Mouse (Mus musculus): ENCODE measurements around the gene Cdk9.

Cdk9 gene

GRCm38 (mm10) chr2:32677683-32678082 is 35.2 kb downstream of the Cdk9 start:
- no peak for DNase-seq (ENCODE audit: low spot score)

- DNase-seq (ENCODE audit: low spot score) = no peak
Observed at GRCm38 (mm10) chr2:32676821-32677220, 36.1 kb downstream of the Cdk9 start.

- peak; percentile 46 for DNase-seq (ENCODE audit: low spot score)
Observed at GRCm38 (mm10) chr2:32673176-32673917, 39.5 kb downstream of the Cdk9 start.

GRCm38 (mm10) chr2:32671907-32672595 is 40.8 kb downstream of the Cdk9 start:
- no peak for DNase-seq (ENCODE audit: low spot score)

GRCm38 (mm10) chr2:32671147-32671546 is 41.7 kb downstream of the Cdk9 start:
- DNase-seq (ENCODE audit: low spot score) = no peak

GRCm38 (mm10) chr2:32669876-32670275 is 43.0 kb downstream of the Cdk9 start:
- no peak for DNase-seq (ENCODE audit: low spot score)

GRCm38 (mm10) chr2:32668176-32668575 is 44.7 kb downstream of the Cdk9 start:
- no peak for DNase-seq (ENCODE audit: low spot score)

- no peak for DNase-seq (ENCODE audit: low spot score)
Observed at GRCm38 (mm10) chr2:32667775-32668174, 45.1 kb downstream of the Cdk9 start.

- no peak for DNase-seq (ENCODE audit: low spot score)
Observed at GRCm38 (mm10) chr2:32665853-32666252, 47.0 kb downstream of the Cdk9 start.

GRCm38 (mm10) chr2:32665345-32665744 is 47.5 kb downstream of the Cdk9 start:
- no peak for DNase-seq (ENCODE audit: low spot score)

GRCm38 (mm10) chr2:32662291-32662690 is 50.6 kb downstream of the Cdk9 start:
- no peak for DNase-seq (ENCODE audit: low spot score)

- DNase-seq (ENCODE audit: low spot score) = peak; percentile 22
Observed at GRCm38 (mm10) chr2:32661509-32662107, 51.3 kb downstream of the Cdk9 start.

GRCm38 (mm10) chr2:32658873-32659272 is 54.0 kb downstream of the Cdk9 start:
- no peak for DNase-seq (ENCODE audit: low spot score)

GRCm38 (mm10) chr2:32655826-32656225 is 57.0 kb downstream of the Cdk9 start:
- DNase-seq (ENCODE audit: low spot score) = no peak
